In the genomic region with DNA sequence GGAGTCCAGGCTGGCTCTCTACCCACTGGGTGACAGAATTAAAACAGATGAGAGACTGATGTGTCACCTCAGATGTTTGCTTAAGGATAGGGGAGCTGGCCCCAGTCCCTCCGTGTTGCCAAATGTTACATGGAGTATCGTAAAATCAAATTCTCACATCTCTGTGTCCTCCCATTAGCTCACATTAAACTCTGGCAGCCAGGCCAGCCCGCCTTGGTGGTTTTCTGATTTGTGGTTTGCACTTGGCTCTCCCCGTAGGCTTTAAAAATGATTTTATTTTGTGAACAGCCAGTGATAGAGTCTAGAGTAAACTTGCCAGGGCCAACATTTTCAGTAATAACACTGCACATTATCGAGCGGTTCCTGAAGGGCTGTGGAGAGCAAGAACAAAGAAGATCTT, we compare ENCODE assay signal across 17 mouse cellular contexts.
DNase-seq lines count a peak whose midpoint lies in the region; ATAC-seq lines count a peak whose summit lies in the region.
"Had no signal": no experiment of that assay in that cellular context is flagged by ENCODE, and none has a peak within 500 bp of the region (broad histone marks: within the 10 kb centered on the region; RNA-seq: fewer than 3 reads in every experiment).

No protein-coding gene starts in this region.

- DNase-seq in kidney, postnatal 14 days, result peak; percentile 7
- DNase-seq in kidney, adult 18-20 months, result no peak
- DNase-seq in urinary bladder, postnatal 14 days (ENCODE audit: low spot score), result peak; percentile 12
- no peak for DNase-seq in urinary bladder, adult 18-20 months (ENCODE audit: low spot score in 2 of 2)
- DNase-seq in gastrocnemius, postnatal 10 days, result peak; percentile 6
- DNase-seq: adrenal gland, postnatal 10 days; cerebellum, adult 2 months; cerebellum, postnatal 36 days; embryo, embryonic 11 days; kidney, adult 11 months; layer of hippocampus, adult 9-11 months; lung, adult 2 months; thymus, adult 2 months; thymus, postnatal 4 days had no signal

- no peak for ATAC-seq in activated CD4-positive, CD25-positive, alpha-beta regulatory T cell, adult 4 months
- no peak for ATAC-seq in erythroid progenitor cell, adult 5-6 weeks (replicated peaks; ENCODE audit: low FRiP score, poor library complexity, severe bottlenecking)
- ATAC-seq: midbrain, embryonic 15.5 days had no signal

Comparison
In these comparisons a context has a peak if more than half of its experiments do, and no peak if none do; other contexts are left out.
1. DNase-seq: peak in kidney, postnatal 14 days (single experiment), urinary bladder, postnatal 14 days (single experiment) and gastrocnemius, postnatal 10 days (single experiment); none in kidney, adult 18-20 months (single experiment) and urinary bladder, adult 18-20 months (0 of 2).